Mouse (Mus musculus): ENCODE measurements around the gene Stab1.

- TF ChIP-seq CTCF (IDR thresholded peaks at IDR 0.05; ENCODE audit: low read depth) (no peak), EP300 (IDR thresholded peaks at IDR 0.05; ENCODE audit: low read depth) (no peak)
Observed at GRCm38 (mm10) chr14:31110613-31111012, 57.8 kb downstream of the Stab1 start.

Data from liver, postnatal 0 days (tissue).